Mouse (Mus musculus) midbrain, embryonic 13.5 days (tissue): ENCODE data around the gene Abca9. TPM values are rescaled to one million over a fixed set of nuclear protein-coding genes. Genes with fewer than 3 reads are reported as not detected.

ENCODE experiments used
- ATAC-seq: fragments of 200-750 bp; cut with Nextera tagmentation; 2 replicates; pipeline ENCODE4 v1.8.0; 2017; ENCODE audit warnings: mild to moderate bottlenecking, moderate TSS enrichment, moderate library complexity
- H3K27ac ChIP-seq: fragments of 300-500 bp; sonication (generic); 2 replicates; pipeline ENCODE4 v1.5.1; 2015; ENCODE audit warnings: inconsistent platforms, mild to moderate bottlenecking, moderate library complexity
- H3K27me3 ChIP-seq: fragments of 300-500 bp; sonication (generic); 2 replicates; pipeline ENCODE4 v1.6.1; 2015; ENCODE audit warnings: mild to moderate bottlenecking, inconsistent platforms
- H3K36me3 ChIP-seq: fragments of 300-500 bp; sonication (generic); 2 replicates; pipeline ENCODE4 v1.6.1; 2015; ENCODE audit warnings: mild to moderate bottlenecking, inconsistent platforms
- H3K4me1 ChIP-seq: fragments of 300-500 bp; sonication (generic); replicated peaks from 2 replicates; pipeline ENCODE4 v1.6.1; 2015; ENCODE audit warnings: inconsistent platforms
- H3K4me2 ChIP-seq: fragments of 300-500 bp; sonication (generic); replicated peaks from 2 replicates; pipeline ENCODE4 v1.6.1; 2015; ENCODE audit warnings: moderate library complexity, mild to moderate bottlenecking, inconsistent platforms
- H3K4me3 ChIP-seq: fragments of 300-500 bp; sonication (generic); replicated peaks from 2 replicates; pipeline ENCODE4 v1.5.1; 2015; ENCODE audit warnings: mild to moderate bottlenecking, inconsistent platforms
- H3K9ac ChIP-seq: fragments of 300-500 bp; sonication (generic); replicated peaks from 2 replicates; pipeline ENCODE4 v1.6.1; 2015; ENCODE audit warnings: mild to moderate bottlenecking, inconsistent platforms
- H3K9me3 ChIP-seq: fragments of 300-500 bp; sonication (generic); 2 replicates; pipeline ENCODE4 v1.6.1; 2016; ENCODE audit warnings: mild to moderate bottlenecking, inconsistent platforms
- WGBS: fragments of 180-500 bp; shearing (Covaris S2); methylation state at CpG from one replicate; pipeline ENCODE4 v1.1.7; 2015; 5-methylcytosine and 5-hydroxymethylcytosine counted together
- polyA plus RNA-seq: library from polyadenylated mRNA; unstranded; fragments of >200 nt; fragmentation: Nextera tagmentation; extraction: Ambion mirVana; gene quantifications from 2 replicates; pipeline ENCODE4 v1.2.1, GENCODE M21; 2015

The Abca9 gene
- polyA plus RNA-seq, 1 experiment from 2014 or later, result 3.0 TPM

DNA sequence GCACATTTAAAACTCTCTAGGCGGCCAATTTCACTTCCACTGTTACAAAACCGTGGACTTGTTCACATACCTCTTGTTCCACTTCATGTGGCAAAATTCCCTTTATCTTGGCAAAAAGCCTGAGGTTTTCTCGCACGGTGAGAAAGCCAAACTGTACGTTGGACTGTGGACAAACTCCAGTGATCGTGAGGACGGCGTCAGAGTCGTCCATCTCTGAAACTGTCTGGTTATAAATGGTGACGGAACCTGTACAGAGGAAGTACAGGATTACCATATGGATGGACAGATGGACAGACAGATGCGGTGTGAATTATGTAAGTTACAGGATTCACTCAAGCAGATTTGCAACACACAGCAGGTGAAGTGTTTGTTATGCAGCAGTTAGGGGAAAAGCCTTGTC lies 22.6 kb downstream of the Abca9 start:
- H3K36me3 ChIP-seq, result no peaks in the 10 kb centered on the region
- H3K4me1 ChIP-seq, result no peaks in the 10 kb centered on the region
- no peak overlapping the region for H3K4me2 ChIP-seq
- no peaks in the 10 kb centered on the region for H3K9me3 ChIP-seq
- no peak overlapping the region for H3K27ac ChIP-seq
- no peak overlapping the region for H3K9ac ChIP-seq
- no peaks in the 10 kb centered on the region for H3K27me3 ChIP-seq
- no peak overlapping the region for H3K4me3 ChIP-seq
- WGBS, result 92% methylated on average over 11 of the region's 11 CpGs
- ATAC-seq, result no peak

DNA sequence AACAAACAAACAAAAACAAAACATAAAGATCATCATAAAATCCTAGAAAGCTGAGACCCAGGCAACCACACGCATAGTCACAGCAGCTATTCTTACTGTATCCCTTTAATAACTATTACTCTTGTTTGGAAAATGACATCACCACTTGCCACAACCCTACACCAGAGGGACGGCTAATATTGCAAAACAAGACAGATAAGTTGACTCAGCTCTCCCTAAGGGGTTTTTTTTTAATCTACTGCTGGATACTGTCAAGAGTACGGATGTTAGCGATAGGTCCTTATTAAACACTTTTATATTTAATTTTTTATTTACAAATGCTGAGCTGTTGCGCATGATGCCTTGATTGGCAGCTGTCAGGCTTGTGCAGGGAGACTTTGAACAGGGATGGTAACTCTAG lies 37.2 kb downstream of the Abca9 start:
- H3K36me3 ChIP-seq, result no peaks in the 10 kb centered on the region
- WGBS, result 88% methylated on average over 5 of the region's 5 CpGs
- no peak overlapping the region for H3K4me2 ChIP-seq
- no peaks in the 10 kb centered on the region for H3K9me3 ChIP-seq
- H3K4me3 ChIP-seq, result no peak overlapping the region
- no peak for ATAC-seq
- H3K27ac ChIP-seq, result no peak overlapping the region
- no peaks in the 10 kb centered on the region for H3K27me3 ChIP-seq
- no peak overlapping the region for H3K9ac ChIP-seq
- H3K4me1 ChIP-seq, result no peaks in the 10 kb centered on the region

DNA sequence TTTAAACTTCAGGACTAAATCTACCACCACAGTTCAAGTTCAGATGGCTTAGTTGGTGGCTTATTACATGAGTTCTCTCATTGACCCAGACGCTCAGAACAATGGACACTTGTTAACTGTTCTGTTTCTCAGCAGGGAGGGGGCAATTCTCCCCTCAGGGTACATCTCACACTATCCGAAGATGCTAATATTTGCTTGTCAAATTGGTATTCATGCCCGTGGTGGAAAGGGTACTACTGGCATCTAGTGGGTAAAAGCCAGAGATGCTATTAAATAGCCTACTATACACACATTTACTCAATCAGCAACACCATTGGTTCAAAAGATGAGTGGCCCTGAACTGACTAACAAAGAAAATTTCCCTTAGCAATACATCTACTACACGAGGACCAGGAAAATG lies 56.9 kb downstream of the Abca9 start:
- Histone ChIP-seq H3K9ac (no peak overlapping the region), H3K4me3 (no peak overlapping the region), H3K4me2 (no peak overlapping the region), H3K27ac (no peak overlapping the region), H3K36me3 (no peaks in the 10 kb centered on the region), H3K27me3 (no peaks in the 10 kb centered on the region), H3K4me1 (no peaks in the 10 kb centered on the region), H3K9me3 (no peaks in the 10 kb centered on the region)
- ATAC-seq, result no peak
- WGBS, result 69% methylated on average over 4 of the region's 4 CpGs

DNA sequence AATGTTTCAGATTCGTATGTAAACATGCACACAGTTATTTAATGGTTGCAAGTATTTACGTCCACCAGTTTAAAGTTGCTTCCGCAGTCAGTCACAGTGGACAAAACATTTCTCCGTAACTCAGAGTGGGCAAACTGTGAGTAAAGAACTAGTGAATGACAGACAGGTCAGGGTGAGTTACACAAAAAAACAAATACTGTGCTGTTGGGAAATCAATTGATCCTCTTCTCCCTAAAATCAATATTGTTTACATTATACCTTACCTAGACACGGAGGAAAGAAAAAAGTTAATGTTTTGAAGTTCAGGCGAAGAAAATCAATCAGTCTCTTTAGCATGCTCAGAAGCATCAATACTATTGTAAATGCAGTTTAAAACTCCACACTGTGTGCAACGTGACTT lies 66.6 kb downstream of the Abca9 start:
- no peak overlapping the region for H3K27ac ChIP-seq
- no peak for ATAC-seq
- no peaks in the 10 kb centered on the region for H3K4me1 ChIP-seq
- no peak overlapping the region for H3K9ac ChIP-seq
- H3K4me2 ChIP-seq, result no peak overlapping the region
- 92% methylated on average over 7 of the region's 7 CpGs for WGBS
- no peaks in the 10 kb centered on the region for H3K9me3 ChIP-seq
- no peaks in the 10 kb centered on the region for H3K36me3 ChIP-seq
- no peak overlapping the region for H3K4me3 ChIP-seq
- H3K27me3 ChIP-seq, result no peaks in the 10 kb centered on the region

DNA sequence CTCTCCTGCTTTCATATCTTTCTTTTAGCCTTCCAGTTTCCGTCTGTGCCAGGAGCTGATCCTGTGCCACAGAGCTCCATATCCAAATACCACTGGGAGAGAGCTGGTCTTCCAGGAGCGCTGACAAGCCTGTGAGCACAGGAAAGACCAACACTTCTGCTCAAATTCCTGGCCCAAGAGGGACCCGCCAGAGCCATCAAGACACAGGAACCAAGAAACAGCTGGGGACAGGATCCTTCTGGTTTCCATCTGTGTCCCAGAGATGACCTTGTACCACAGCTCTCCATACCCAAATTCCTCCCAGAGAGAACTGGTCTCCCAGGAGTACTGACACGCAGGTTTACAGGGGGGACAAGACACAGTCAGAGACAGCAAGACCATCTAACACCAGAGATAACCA lies 69.1 kb downstream of the Abca9 start:
- no peak for ATAC-seq

DNA sequence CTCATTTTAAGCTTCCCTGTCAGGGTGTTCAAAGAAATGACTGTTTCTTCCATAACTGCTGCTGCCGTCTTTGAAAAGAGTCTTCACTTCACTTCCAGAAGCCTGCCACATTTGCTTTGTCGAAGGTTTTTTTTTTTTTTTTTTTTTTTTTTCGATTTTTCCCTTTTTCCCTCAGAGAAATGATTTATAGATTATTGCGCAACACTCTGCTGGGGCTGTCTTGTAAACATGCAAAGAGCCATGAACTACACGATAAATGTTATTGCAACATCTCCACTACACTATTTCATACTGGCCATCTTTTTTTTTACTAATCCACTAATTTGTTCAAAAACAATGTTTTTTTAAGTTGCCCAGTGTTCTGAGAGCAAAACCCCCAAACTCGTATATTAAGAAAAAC lies 70.5 kb downstream of the Abca9 start:
- ATAC-seq, result no peak
- no peaks in the 10 kb centered on the region for H3K4me1 ChIP-seq
- 82% methylated on average over 6 of the region's 6 CpGs for WGBS

More for the DNA sequence above, 69.1 kb downstream of the Abca9 start:
- WGBS, result 85% methylated on average over 4 of the region's 4 CpGs
- no peak overlapping the region for H3K27ac ChIP-seq
- no peak overlapping the region for H3K4me2 ChIP-seq
- H3K4me3 ChIP-seq, result no peak overlapping the region
- no peaks in the 10 kb centered on the region for H3K9me3 ChIP-seq
- H3K27me3 ChIP-seq, result no peaks in the 10 kb centered on the region
- H3K9ac ChIP-seq, result no peak overlapping the region
- H3K36me3 ChIP-seq, result no peaks in the 10 kb centered on the region
- no peaks in the 10 kb centered on the region for H3K4me1 ChIP-seq

DNA sequence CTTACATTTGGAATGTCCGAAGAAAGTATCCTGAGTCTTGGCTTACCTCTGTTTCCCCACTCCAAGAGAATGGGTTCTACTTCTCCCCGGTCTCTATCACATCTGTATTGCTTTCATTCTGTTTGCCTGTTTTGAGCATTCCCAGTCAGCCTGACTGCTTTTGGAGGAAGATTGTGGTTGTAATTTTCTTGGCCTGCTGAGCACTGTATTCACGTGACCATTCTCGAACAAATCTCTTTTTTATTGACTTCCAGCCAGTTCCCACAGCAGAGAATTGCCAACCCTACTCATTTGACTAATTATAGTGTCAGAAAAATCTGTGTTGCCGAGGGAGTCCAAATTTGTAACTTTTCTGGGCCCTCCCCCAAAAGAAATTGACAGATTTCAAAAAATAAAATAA lies 72.1 kb downstream of the Abca9 start, which contains the start of gene Abca8a:
Gene Abca8a (minus strand): TSS at position 121 of the 400 bp plus-strand sequence.
- Histone ChIP-seq H3K4me2 (no peak within 1 kb of the TSS), H3K36me3 (no peaks in the 10 kb centered on the region), H3K4me1 (no peaks in the 10 kb centered on the region), H3K27me3 (no peaks in the 10 kb centered on the region), H3K27ac (no peak within 1 kb of the TSS), H3K9ac (no peak within 1 kb of the TSS), H3K9me3 (no peaks in the 10 kb centered on the region), H3K4me3 (no peak within 1 kb of the TSS)
- ATAC-seq, result no peak
- WGBS, result 86% methylated on average over 5 of the region's 5 CpGs

More for the DNA sequence above, 70.5 kb downstream of the Abca9 start:
- Histone ChIP-seq H3K27me3 (no peaks in the 10 kb centered on the region), H3K4me3 (no peak overlapping the region), H3K36me3 (no peaks in the 10 kb centered on the region), H3K9me3 (no peaks in the 10 kb centered on the region), H3K27ac (no peak overlapping the region), H3K4me2 (no peak overlapping the region), H3K9ac (no peak overlapping the region)

DNA sequence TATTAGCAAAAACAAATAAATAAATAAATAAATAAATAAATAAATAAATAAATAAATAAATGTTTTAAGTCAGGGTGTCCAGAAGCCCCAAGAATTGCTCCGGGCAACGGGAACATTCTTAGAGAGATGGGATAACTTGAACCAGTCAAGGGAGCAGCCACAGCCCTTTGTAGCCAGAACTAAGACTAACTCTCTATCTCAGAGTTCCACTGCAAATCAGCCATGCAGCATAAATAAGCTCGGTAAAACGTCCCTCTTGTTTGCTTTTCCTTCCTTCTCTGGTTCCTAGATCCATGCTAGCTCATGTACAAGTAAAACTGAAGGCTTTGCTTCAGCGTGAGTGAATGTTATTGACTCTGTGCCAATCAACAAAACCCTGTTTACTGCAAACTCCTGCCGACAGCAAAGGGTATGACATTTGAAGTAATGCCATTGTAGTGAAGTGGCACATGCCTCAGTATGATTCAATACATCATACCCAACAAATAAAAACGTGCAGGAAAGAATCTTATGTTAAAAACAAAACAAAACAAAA lies 73.1 kb downstream of the Abca9 start:
- WGBS, result 75% methylated on average over 7 of the region's 7 CpGs
- Histone ChIP-seq H3K9ac (no peak overlapping the region), H3K9me3 (no peaks in the 10 kb centered on the region), H3K4me1 (no peaks in the 10 kb centered on the region), H3K27me3 (no peaks in the 10 kb centered on the region), H3K4me2 (no peak overlapping the region), H3K27ac (no peak overlapping the region), H3K4me3 (no peak overlapping the region), H3K36me3 (no peaks in the 10 kb centered on the region)
- no peak for ATAC-seq

DNA sequence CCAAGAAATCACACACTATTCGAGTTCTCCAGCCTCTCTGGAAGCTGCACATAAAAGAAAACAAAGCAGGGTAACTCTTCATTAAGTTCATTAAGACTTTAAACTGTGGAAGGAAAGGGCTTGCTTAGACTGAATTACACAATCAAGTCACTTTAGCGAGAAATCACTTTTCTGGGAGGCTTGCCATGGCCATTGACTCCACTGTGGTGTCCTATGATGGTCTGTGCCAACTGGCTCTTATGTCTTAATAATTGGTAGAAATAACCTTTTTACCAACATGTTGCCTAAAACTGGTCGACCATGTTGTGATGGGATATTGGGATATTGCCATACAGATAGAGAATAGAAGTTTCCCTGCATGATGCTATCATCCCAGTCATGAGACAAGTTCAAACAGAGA lies 73.8 kb downstream of the Abca9 start:
- Histone ChIP-seq H3K9me3 (no peaks in the 10 kb centered on the region), H3K4me3 (no peak overlapping the region), H3K27me3 (no peaks in the 10 kb centered on the region), H3K36me3 (no peaks in the 10 kb centered on the region), H3K9ac (no peak overlapping the region), H3K4me2 (no peak overlapping the region), H3K4me1 (no peaks in the 10 kb centered on the region), H3K27ac (no peak overlapping the region)
- no peak for ATAC-seq
- WGBS, result 77% methylated on average over 3 of the region's 3 CpGs

DNA sequence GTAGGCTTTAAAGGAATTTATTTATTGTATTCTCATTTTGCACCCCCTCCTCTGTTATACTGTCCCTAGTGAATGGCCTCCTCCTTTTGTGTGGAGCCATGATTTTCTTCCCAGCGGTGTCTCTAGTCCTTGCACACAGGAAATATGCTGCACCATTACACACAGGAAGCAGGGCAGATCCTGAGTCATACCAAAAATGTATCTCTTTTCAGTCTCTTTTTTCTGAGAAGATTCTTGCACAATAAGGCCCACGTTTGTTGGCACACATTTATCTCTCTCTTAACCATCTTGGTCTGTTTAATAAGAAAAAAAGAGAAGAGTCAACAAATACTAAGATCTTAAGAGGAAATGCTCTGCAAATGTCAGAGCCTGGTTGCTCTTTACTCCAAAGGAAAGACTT lies 76.7 kb downstream of the Abca9 start:
- no peak overlapping the region for H3K4me3 ChIP-seq
- no peak overlapping the region for H3K9ac ChIP-seq
- ATAC-seq, result no peak
- no peaks in the 10 kb centered on the region for H3K27me3 ChIP-seq
- 81% methylated on average over 2 of the region's 2 CpGs for WGBS
- H3K4me1 ChIP-seq, result no peaks in the 10 kb centered on the region
- H3K36me3 ChIP-seq, result no peaks in the 10 kb centered on the region
- no peaks in the 10 kb centered on the region for H3K9me3 ChIP-seq
- no peak overlapping the region for H3K4me2 ChIP-seq
- no peak overlapping the region for H3K27ac ChIP-seq

DNA sequence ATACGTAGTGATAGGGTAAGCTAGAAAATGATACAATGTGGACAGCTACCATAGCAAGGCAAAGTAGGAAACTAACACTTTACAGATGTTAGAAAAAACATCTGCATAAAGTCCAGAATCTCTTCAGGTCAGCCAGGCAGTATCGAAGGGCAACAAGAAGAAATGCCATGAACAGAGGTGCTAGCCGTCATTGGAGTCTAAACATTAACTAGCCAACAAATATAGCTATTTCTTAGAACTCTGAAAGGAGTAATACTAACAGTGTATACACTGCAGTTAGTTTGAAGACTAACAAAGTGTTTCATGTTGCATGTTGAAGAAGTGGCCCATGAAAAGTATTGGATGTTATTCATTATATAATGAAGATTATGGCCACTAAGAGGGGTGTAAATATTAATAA lies 95.8 kb downstream of the Abca9 start:
- 91% methylated on average over 3 of the region's 3 CpGs for WGBS
- no peaks in the 10 kb centered on the region for H3K36me3 ChIP-seq
- no peak overlapping the region for H3K4me2 ChIP-seq
- H3K27ac ChIP-seq, result no peak overlapping the region
- H3K9me3 ChIP-seq, result no peaks in the 10 kb centered on the region
- H3K4me3 ChIP-seq, result no peak overlapping the region
- no peak for ATAC-seq
- no peak overlapping the region for H3K9ac ChIP-seq
- H3K4me1 ChIP-seq, result no peaks in the 10 kb centered on the region
- H3K27me3 ChIP-seq, result no peaks in the 10 kb centered on the region

DNA sequence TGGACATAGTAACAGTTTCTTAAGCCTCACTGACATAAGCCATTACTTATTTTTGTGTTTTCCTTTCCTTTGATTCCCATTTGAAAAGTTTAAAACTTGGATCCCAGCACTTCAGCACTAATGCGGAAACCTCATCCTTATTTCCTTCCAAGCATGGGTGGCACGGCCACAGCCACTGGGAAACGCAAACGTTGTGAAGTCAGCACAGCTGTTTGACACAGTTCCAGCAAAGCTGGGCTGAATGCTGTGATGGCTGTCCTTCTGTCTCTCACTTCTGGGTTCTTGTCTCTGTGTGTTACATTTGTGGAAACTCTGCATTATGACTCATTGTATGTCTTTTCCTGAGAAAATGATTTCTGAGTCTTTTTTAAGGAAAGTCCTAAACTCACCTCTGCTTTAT lies 107.0 kb downstream of the Abca9 start:
- WGBS, result 85% methylated on average over 4 of the region's 4 CpGs
- Histone ChIP-seq H3K9me3 (no peaks in the 10 kb centered on the region), H3K4me2 (no peak overlapping the region), H3K9ac (no peak overlapping the region), H3K27ac (no peak overlapping the region), H3K4me1 (no peaks in the 10 kb centered on the region), H3K27me3 (no peaks in the 10 kb centered on the region), H3K36me3 (no peaks in the 10 kb centered on the region), H3K4me3 (no peak overlapping the region)
- no peak for ATAC-seq

DNA sequence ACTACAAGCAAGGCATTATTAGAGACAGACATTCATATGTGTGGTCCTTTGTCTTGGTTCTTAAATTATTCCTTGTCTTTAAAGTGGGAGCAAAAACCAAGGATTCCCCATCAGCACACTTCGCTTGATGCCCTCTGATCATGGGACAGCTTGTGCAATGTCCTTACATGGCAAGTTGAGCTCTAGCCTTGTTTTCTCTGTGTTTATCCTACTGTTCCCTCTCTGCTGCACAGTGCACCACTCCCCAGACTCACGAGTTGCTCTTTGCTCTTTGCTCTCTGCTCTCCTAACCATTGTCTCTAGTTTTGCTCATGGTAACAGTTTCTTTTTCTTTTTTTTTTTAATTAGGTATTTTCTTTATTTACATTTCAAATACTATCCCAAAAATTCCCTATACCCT lies 107.9 kb downstream of the Abca9 start:
- H3K4me1 ChIP-seq, result no peaks in the 10 kb centered on the region
- 71% methylated on average over 2 of the region's 2 CpGs for WGBS
- H3K27me3 ChIP-seq, result no peaks in the 10 kb centered on the region
- no peak for ATAC-seq
- H3K9me3 ChIP-seq, result no peaks in the 10 kb centered on the region
- no peak overlapping the region for H3K4me3 ChIP-seq
- no peaks in the 10 kb centered on the region for H3K36me3 ChIP-seq
- H3K4me2 ChIP-seq, result no peak overlapping the region
- no peak overlapping the region for H3K9ac ChIP-seq
- H3K27ac ChIP-seq, result no peak overlapping the region
